Mouse (Mus musculus) heart, adult 9 months (tissue): ENCODE measurements around the gene Itga7.

Experiments used
- DNase-seq, 2 experiments: peaks; one replicate each; pipeline ENCODE4 v3.0.0; 2022; ENCODE audit warnings: low spot score in 2 of 2

Gene Itga7

DNA sequence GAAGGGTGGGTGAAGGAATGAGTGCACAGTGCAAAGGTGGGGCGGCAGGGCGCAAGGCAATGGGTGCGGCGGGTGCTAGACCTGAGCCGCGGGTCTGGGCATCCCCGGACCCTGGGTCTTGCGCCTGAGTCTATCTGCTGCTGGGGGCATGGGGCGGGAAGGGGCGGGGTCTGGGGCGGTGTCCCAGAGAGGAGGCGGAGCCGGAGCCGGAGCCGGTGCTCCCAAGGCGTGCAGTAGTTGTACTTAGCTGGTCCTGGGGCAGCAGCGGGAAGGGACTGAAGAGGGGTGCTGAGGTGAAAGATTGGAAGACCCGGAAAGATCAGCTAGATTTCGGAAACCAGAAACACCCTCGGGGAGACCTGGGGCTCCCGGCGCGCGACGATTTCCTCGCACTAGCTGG, at the start of gene Itga7:
Gene Itga7, plus strand, starts transcription at position 245 of the 400 bp plus-strand sequence.
- peak in 1 of 2 experiments; percentile 38 for DNase-seq

DNA sequence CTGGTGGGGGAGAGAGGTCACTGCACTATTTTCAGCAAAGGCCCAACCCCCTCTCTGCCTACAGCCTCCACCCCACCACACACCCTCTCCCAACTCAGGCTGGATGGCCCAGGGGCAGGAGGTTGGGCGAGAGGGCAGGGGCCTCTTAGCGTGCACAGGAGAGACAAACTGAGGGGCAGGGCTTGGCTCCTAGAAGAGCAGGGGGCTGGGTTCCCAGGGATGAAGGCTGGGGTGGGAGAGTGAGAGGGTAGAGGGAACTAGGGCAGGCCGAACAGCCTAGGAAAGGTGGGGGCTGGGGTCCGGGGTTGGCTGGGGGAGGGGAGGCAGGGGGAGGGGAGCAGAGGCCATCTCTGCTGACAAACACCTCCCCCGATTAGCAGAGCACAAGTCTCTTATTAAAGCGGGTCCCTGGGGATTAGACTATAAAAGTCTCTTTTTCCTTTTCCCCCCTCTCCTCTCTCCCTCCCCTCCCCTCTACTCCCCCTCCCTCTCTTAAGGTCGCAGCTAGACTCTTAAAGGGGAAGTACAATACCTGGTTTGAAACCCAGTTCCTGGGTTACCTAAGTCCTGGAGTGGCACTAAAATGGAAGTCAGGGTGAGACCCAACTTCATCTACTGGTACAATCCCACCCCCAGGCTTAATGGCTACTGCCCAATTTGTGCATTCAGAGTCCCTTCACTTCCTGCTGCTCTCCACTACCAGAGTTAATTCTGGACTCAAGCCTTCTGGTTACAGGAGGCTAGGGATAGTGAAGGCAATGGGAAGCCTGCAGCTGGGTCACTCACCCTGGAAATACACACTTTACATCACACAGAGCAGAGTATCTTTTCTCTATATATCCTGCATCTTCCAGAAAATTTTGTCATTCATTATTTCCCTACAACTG, 44.4 kb upstream of the Itga7 start:
- peak in 1 of 2 experiments; percentile 8 for DNase-seq

DNA sequence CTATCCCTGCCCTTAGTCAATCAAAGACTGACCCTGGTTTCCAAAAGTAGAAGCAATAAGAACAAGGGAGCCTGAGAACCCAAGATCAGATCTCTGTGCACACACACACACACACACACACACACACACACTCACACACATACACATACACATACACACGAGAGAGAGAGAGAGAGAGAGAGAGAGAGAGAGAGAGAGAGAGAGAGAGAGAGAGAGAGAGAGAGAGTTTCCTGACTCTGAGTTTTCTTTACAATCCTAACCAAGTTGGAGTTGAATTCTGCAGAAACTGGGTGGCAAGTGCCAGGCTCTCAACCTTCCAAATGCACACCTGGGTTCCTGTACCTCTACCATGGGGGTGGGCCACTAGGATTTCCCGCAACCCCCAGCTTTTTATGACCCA, 43.8 kb upstream of the Itga7 start:
- DNase-seq = no peak

DNA sequence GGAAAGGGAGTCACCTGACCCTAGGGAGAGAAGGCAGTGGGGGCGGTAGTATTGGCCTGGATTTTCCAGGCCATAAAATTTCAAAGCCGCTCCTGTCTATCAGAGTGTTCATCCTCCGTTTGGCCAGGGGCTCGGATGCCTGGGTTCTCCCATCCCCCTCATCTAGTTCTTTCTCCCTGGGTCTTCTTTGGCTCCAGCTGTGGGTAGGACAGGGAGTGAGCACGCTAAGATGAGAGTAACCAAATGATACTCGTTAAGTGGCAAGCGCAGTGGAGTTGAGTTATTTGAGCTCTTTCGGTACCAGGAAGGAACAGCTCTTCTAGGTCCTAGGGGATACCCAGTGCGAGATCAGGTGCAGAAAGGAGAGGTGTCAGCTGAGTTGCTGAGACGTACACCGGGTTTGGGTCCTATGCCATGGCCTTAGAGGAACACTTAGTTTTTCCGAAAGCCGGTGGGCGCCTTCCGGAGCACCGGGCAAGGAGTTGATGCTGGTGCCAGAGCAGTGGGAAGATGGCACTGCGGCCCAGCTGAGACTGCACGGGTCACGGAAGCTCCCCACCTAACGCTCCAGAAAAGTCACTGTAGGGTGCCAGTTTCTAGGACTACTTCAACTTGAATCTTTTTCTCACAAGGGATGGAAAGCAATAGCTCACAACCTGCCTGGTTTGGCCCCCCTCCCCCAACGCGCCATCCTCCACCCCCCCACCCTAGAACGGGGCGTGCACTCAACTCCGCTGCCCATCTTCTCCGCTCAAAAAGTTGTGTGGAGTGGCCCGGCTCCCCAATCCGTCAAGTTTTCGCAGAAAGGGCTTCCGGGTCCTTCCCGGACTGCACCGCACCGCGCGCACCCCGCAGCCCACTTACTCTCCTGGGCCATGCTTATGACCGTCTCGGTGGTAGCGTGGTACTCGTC, 43.0 kb upstream of the Itga7 start:
- no peak for DNase-seq

DNA sequence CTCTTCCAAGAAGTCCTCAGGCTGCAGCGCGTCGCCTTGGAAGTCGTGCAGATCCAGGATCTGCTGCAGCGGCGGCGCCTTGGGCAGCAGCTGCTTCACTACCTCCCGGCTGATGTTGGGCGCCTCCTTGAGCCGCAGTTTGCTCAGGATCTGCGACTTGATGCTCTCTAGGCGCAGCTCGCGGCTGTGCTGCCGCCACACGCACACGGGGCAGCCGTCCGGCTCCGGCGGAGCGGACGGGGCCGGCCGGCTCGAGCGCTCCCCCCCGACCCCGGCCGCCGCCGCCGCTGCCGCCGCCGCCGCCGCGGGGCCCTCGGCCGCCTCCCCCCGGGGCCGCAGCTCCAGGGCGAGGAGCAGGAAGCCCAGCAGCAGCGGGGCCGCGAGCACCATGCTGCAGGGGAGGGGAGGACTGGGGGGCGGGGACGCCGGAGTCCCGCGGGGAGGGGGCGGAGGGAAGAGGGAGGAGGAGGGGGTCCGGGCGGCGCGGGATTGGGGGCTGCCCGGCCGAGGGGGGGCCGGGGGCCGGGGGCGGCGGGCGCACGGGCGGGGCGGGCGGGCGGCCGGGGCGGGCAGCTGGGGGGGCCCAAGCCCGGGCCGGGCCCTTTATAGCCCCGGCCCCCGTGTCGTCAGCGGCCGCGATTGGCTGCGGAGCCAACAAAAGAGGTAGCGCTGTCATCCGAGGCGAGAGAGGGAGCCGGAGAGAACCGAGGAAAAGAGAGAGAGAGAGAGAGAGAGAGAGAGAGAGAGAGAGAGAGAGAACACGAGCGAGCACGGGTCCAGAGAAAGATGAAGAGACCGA, 42.1 kb upstream of the Itga7 start, which contains the start of gene Gdf11:
Gene Gdf11, minus strand, starts transcription at position 423 of the 799 bp plus-strand sequence.
- peak; percentile 23 to 40 for DNase-seq

DNA sequence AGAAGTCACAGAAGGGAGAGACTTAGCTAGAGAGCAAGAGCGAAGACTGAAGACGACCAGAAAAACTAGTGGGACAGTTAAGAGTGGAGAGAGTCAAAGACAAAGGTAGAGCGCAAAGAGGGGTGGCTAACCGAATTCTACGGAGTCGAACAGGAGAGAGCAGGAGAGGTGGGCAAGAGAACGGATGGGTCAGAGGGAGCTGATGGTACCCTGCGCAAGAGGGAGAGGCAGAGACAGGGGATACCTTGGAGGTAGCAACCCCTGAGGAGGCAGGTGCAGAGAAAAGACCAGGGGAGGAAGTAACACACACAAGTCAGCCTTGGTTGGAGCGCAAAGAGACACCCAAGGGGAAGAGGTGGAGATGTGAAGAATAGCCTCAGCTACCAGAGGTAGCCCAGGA, 41.4 kb upstream of the Itga7 start:
- DNase-seq = no peak

DNA sequence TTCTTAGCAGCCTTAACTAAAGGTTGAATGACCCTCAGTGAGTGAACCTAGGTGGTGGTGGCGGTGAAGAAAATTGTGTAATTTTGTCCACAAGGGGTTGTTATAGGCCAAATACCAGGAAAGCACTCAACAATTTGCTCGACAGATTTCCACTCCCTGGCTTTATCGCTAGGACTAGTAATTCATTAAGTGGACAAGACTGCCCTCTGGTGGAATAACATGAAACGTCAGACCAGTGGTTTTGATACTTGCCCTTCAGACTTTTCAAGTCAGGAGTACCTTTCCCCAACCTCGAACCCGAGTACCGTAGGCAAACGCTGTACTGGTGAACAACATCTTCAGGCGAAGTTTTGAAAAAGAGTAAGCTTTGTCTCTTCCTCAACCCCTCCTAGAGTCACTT, 38.2 kb upstream of the Itga7 start:
- DNase-seq = peak in 1 of 2 experiments; percentile 85

DNA sequence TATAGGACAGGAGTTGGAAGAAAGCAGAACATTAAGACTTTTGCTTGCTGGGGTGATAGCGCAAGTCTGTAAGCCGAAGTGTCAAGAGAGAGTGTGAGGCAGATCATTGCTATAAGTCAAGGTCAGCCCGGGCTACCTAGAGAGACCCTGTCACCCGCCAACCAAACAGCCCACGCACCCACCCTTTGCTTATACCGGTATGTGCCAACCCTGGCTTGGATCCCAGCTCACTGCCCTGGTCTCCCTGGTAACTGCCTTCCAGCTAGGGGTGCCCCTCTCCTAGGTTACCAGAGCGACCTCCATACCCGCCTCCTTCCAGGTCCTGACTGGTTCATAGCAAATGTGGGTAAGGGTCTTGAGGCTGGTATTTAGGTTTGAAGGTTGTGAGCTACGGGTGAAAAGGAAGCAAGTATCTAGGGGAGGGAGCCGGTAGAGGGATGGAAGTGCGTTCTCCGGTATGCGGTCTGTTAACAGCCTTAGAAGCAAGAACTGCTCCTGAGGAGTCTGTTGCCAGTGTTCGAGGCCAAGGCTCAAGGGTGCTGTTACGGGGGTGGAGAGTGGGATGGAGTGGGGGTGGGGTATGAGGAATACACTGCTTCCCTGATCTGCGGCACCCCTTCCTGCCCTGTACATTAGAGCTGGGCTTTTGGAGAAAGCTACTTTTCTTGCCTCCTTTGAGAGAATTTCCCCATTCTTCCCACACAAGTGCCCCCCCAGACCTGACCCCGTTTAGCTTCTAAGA, 37.5 kb upstream of the Itga7 start:
- no peak for DNase-seq

DNA sequence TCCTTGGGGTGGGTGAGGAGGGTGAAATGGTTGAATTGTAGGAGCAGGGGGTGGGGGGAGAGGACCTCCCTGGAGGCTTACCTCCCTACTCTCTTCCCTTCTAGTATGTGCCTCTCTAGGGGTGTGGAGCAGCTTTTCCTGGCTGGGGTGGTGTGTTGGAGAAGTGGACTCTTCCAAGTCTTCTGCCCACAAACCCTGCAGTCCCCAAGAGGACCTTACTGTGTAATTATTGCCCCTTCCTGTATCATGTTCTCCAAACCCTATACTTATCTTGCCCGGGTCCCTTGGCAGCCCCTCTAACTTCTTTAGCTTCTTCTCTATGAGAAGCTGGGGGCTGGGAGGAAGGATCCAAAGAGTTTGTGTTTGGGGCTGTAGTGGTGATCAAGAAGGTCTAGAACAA, 36.8 kb upstream of the Itga7 start:
- DNase-seq = no peak

DNA sequence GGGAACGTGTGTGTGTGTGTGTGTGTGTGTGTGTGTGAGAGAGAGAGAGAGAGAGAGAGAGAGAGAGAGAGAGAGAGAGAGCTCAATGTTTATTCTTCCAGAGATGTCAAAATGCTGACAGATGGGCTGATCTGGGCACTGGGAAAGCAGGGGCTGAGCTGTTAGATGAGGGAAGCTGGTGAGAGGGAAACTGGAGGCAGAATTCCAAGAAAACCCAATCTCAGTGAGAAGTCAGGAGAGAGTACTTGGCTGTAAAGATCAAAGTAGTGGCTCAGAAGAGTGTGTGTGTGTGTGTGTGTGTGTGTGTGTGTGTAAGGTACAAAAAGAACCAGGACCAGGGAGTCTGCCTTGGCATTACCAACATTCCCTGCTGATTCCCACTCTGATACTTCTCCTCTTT, 36.1 kb upstream of the Itga7 start:
- DNase-seq = no peak

DNA sequence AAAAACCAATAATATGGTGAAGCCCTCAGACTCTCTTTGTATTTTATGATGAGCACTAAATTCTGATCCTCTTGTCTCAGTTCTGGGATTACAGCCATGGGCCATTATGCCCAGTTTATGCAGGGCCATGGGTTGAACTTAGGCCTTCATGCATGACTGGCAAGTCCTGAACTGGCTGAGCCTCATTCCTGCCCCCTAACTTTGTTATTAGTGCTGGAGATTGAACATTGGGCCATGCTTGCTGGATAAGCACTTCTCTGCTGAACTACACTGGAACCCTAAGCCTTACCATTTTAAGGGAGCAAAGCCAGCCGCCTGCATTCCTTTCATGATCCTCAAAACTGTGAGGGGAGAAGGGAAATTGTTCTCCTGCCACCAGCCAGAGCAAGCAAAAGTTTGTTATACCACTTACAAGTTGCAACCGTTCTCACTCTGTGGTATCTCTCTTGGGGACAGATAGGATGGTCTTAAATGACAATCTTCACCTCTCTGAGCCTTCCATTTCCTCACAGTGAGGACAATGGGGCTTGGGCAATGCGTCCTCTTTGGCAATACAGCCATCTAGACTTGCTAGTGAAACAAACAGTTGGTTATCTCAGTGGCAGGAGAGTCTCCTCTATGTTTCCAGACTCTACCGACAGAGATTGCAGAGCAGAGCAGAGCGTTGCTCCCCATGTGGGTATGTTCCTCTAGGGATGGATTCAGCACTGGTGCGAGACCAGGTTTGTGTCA, 33.7 kb upstream of the Itga7 start:
- DNase-seq = no peak

DNA sequence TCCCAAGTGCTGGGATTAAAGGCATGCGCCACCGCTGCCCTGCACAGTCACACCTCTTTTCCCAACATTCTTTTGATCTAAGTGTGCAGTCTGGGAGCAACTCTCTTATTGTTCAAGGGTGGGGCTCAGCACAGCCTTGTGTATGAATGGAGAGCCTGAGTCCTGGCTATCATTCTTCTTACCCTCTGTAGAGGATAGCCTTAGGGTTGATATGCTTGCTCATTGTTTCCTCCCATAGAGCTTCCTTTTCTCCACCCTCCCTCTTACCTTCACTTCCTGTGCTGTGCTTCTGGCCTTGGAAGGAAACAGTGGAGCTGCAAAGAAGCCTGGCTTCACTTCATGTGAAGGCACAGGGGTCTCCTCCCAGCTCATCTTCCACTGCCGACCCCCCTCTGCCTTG, 32.9 kb upstream of the Itga7 start, which contains the start of gene Cd63:
Gene Cd63, plus strand, starts transcription at position 292 of the 400 bp plus-strand sequence.
- no peak for DNase-seq

DNA sequence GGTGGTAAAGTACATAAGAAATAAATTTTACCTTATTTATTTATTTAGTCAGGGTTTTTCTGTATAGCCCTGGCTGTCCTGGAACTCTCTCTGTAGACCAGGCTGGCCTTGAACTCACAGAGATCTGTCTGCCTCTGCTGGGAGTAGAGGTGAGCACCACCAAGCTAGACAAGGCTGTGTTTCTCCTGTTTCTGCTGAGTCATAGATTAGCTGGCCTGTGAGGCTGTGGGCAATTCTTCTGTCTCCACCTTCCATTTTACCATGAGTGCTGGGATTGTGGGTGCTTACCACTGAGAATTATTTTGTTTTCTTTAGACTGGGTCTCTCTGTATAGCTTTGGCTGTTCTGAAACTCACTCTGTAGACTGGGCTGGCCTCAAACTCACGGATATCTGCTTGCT, 32.2 kb upstream of the Itga7 start:
- no peak for DNase-seq

DNA sequence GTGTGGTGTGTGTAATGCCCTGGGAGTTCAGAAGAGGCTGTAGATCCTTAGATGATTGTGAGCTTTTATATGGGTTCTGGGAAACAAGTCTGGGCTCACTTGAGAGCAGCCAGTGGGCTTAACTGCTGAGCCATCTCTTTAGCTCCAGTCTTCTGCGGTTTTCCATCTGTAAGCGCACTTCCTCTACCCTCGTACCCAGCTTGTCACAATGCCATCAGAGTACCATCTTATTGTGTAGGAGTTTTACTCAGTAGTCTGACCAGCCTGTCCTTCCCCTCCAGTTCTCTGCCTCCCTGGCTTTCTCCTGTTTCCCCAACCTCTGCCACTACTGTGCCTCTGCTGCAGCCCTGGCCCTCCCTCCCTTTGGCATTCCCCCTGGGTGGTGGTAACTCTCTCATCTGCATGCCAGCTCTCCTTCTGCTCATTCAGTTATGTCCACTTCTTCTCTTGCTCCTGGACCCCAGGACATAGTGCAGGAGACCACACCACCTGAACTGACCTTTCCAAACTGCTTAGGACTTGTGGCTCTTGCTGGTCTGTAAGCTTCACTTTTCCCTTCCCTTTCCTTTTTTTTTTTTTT, 31.1 kb upstream of the Itga7 start:
- DNase-seq = no peak

DNA sequence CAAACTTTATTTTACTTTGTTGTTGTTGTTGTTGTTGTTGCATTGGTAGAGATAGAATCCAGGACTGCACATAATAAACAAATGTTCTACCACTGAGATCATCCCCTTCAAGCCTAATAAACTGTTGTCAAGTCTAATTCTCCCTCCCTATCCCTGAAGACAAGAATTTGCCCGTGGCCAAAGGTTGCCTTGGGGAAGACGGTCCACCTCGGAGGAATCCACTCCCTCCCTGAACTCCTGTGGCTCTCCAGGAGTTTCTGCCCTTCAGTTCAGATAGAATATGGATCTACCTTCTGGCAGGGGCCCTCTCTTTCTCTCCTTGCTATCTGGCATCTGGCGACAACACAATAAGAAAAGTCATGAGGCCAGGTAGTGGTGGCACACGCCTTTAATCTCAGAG, 28.8 kb upstream of the Itga7 start:
- DNase-seq = no peak

DNA sequence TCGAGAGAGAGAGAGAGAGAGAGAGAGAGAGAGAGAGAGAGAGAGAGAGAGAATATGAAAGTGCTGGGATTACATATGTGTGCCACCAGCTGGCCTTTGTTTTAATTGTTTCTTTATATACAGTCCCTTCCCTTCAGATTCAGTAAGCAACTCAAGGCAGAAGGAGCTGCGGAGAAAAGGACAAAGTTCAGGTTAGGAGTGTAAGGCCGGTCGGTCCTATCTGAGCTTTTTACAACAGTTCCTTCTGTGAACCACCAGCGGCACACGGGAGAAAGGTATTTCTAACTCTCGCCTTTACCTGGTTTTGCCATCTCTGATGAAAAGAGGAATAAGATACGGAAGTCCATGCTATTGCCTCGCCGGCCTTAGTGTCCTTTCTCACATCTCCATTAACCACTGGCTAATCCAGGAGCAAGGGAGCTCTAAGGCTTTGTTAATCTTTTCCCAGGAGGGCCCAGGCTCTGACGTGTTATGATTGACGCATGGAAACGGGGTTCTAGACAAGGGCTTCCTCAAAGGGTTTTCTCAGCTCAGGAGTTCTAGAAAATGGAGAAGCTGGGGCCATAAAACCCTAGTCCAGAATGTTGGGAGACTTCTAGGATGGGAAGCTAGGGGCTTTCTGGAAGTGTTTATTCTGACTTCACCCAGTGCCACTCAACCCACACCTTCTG, 24.7 kb upstream of the Itga7 start:
- no peak for DNase-seq

DNA sequence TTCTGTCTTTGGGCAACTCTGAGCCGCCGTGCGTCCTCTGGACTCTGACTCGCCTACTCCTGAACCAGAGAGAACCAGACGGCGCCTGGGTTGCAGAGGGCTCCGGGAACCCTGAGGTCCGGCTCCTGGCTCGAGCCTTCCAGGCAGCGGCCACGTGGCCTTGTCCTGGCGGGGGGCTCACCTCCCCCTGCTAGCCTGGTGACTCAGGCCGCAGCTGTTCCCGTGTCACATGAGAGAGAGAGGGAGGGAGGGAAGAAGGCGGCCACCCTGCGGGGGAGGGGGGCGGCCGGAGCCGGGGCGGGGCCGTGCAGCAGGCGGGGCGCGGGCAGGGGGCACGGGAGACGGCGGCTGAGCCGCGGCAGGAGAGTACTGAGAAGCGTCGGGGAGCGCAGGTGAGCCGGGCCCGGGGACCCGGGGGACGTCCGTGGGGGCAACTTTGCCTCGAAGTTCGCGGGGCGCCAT, 24.0 kb upstream of the Itga7 start:
- DNase-seq = peak; percentile 89 to 91

DNA sequence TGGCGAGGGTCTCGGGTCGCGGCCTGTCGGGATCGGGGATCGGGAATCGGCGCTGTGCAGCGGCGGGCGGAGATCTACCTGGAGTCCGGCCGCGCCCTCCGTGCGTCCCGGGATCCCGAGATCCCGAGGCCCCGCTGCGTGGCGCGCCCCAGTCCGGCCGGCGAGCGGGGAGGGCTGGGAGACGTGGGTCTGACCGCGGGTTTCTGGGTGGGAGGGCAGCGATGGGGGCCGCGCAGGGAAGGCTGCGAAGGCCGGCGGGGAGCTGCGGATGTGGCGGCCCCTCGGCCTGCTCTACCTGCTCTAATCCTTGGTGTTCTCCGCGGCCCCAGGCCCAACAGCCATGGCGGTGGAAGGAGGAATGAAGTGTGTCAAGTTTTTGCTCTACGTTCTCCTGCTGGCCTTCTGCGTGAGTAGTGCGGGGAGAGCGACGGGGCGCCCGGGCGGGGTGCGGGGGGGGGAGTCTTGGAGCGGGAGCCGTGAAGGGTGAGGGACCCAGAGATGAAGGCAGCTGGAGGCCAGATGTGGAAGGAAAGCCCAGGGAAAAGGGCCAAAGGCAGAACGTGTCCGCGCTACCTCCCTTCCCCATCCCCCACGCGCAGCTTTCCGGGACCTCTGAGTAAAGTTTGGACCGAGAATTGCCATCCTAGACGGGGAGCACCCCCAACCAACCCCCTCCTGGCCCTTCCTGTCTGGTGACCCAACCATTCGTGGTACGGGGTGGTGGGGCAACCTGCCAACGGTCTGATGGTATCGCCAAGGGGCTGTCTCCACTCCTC, 23.4 kb upstream of the Itga7 start:
- no peak for DNase-seq
